ENCODE assay signal across 11 mouse cellular contexts in genomic region chr5:117898055-117898806, GRCm38 (mm10).
DNase-seq lines count a peak whose midpoint lies in the region; ATAC-seq and TF ChIP-seq lines count a peak whose summit lies in the region.
"Had no signal": no experiment of that assay in that cellular context is flagged by ENCODE, and none has a peak within 500 bp of the region (broad histone marks: within the 10 kb centered on the region; RNA-seq: fewer than 3 reads in every experiment).

No protein-coding gene starts in this region.

- no peaks in the 10 kb centered on the region for H3K36me3 ChIP-seq in kidney, postnatal 0 days (ENCODE audit: insufficient read depth, low read length)
- H3K36me3 ChIP-seq in embryonic facial prominence, embryonic 10.5 days (replicated peaks): no peaks in the 10 kb centered on the region
- H3K36me3 ChIP-seq in intestine, embryonic 14.5 days (ENCODE audit: control insufficient read depth, insufficient read depth, low read length): no peaks in the 10 kb centered on the region
- H3K36me3 ChIP-seq in neural tube, embryonic 14.5 days (ENCODE audit: control insufficient read depth, insufficient read depth, low read length): no peaks in the 10 kb centered on the region
- H3K36me3 ChIP-seq: stomach, embryonic 15.5 days had no signal

- H3K27ac ChIP-seq in kidney, postnatal 0 days: no peak overlapping the region
- 0 out of 2 replicates have a peak overlapping the region, but pooled peaks have one; percentile 14 for H3K27ac ChIP-seq in embryonic facial prominence, embryonic 10.5 days (replicated peaks)
- H3K27ac ChIP-seq in intestine, embryonic 14.5 days (ENCODE audit: low read depth): no peak overlapping the region
- no peak overlapping the region for H3K27ac ChIP-seq in neural tube, embryonic 14.5 days (ENCODE audit: low read depth, low read length)
- H3K27ac ChIP-seq: stomach, embryonic 15.5 days had no signal

- 0 out of 2 replicates have a peak overlapping the region, but pooled peaks have one; percentile 1 for H3K4me2 ChIP-seq in kidney, postnatal 0 days (ENCODE audit: low read length)
- no peak overlapping the region for H3K4me2 ChIP-seq in intestine, embryonic 14.5 days (ENCODE audit: low read length)
- H3K4me2 ChIP-seq in neural tube, embryonic 14.5 days (ENCODE audit: low read depth, low read length): no peak overlapping the region
- H3K4me2 ChIP-seq: stomach, embryonic 15.5 days had no signal

- no peaks in the 10 kb centered on the region for H3K9me3 ChIP-seq in kidney, postnatal 0 days (replicated peaks; ENCODE audit: low read length)
- H3K9me3 ChIP-seq in embryonic facial prominence, embryonic 10.5 days: no peaks in the 10 kb centered on the region
- no peaks in the 10 kb centered on the region for H3K9me3 ChIP-seq in intestine, embryonic 14.5 days (ENCODE audit: control insufficient read depth, low read length)
- H3K9me3 ChIP-seq in neural tube, embryonic 14.5 days (ENCODE audit: control insufficient read depth, low read length): no peaks in the 10 kb centered on the region
- H3K9me3 ChIP-seq: stomach, embryonic 15.5 days had no signal

- no peak overlapping the region for H3K4me3 ChIP-seq in kidney, postnatal 0 days (replicated peaks; ENCODE audit: low read depth, low read length)
- H3K4me3 ChIP-seq in embryonic facial prominence, embryonic 10.5 days: no peak overlapping the region
- H3K4me3 ChIP-seq in intestine, embryonic 14.5 days (ENCODE audit: low read depth, low read length): no peak overlapping the region
- H3K4me3 ChIP-seq in neural tube, embryonic 14.5 days (ENCODE audit: low read depth, low read length): no peak overlapping the region
- H3K4me3 ChIP-seq: stomach, embryonic 15.5 days had no signal

- no peak for DNase-seq in kidney, postnatal 0 days (ENCODE audit: low spot score)
- DNase-seq in kidney, adult 8-10 months: no peak
- peak; percentile 47 for DNase-seq in embryonic facial prominence, embryonic 10.5 days (ENCODE audit: low spot score)
- no peak for DNase-seq in intestine, embryonic 14.5 days (ENCODE audit: low spot score)
- DNase-seq in right cerebral cortex, adult 18-20 months: no peak
- DNase-seq in layer of hippocampus, postnatal 14 days (ENCODE audit: low spot score in 2 of 2): no peak
- DNase-seq: cerebellum, postnatal 36 days; gastrocnemius, postnatal 25 days; lung, postnatal 36 days had no signal

- H3K9ac ChIP-seq in kidney, postnatal 0 days (ENCODE audit: low read depth, low read length): 0 out of 2 replicates have a peak overlapping the region, but pooled peaks have one; percentile 3
- H3K9ac ChIP-seq in intestine, embryonic 14.5 days (ENCODE audit: low read length): no peak overlapping the region
- no peak overlapping the region for H3K9ac ChIP-seq in neural tube, embryonic 14.5 days (replicated peaks; ENCODE audit: low read depth, low read length)
- H3K9ac ChIP-seq: stomach, embryonic 15.5 days had no signal

- peak; percentile 66; the same call in 1 of the 2 replicates for ATAC-seq in kidney, postnatal 0 days (replicated peaks; ENCODE audit: low FRiP score, low read depth)
- ATAC-seq in intestine, embryonic 14.5 days (replicated peaks; ENCODE audit: low FRiP score, low TSS enrichment, low read depth): 0 out of 2 replicates have a peak, but pooled peaks have one; percentile 56
- ATAC-seq in neural tube, embryonic 14.5 days (ENCODE audit: low read depth): peak; percentile 41; the same call in 1 of the 2 replicates

- H3K4me1 ChIP-seq in kidney, postnatal 0 days (replicated peaks; ENCODE audit: insufficient read depth, low read length): no peaks in the 10 kb centered on the region; the same call in 1 of the 2 replicates
- peaks cover 35% of the 10 kb centered on the region for H3K4me1 ChIP-seq in embryonic facial prominence, embryonic 10.5 days
- no peaks in the 10 kb centered on the region for H3K4me1 ChIP-seq in intestine, embryonic 14.5 days (replicated peaks; ENCODE audit: control insufficient read depth, insufficient read depth, low read length)
- peaks cover 5% of the 10 kb centered on the region; the same call in 1 of the 2 replicates for H3K4me1 ChIP-seq in neural tube, embryonic 14.5 days (ENCODE audit: control insufficient read depth, insufficient read depth, low read length)
- H3K4me1 ChIP-seq: stomach, embryonic 15.5 days had no signal

- no peaks in the 10 kb centered on the region for H3K27me3 ChIP-seq in kidney, postnatal 0 days (ENCODE audit: insufficient read depth, low read length)
- H3K27me3 ChIP-seq in embryonic facial prominence, embryonic 10.5 days (replicated peaks; ENCODE audit: low read depth, poor library complexity, severe bottlenecking): peaks cover 22% of the 10 kb centered on the region
- no peaks in the 10 kb centered on the region for H3K27me3 ChIP-seq in intestine, embryonic 14.5 days (replicated peaks; ENCODE audit: control insufficient read depth, insufficient read depth, low read length)
- H3K27me3 ChIP-seq in neural tube, embryonic 14.5 days (ENCODE audit: control insufficient read depth, insufficient read depth, low read length): no peaks in the 10 kb centered on the region
- H3K27me3 ChIP-seq: stomach, embryonic 15.5 days had no signal

- no peak for TF ChIP-seq CTCF in kidney, postnatal 0 days (IDR thresholded peaks at IDR 0.05; ENCODE audit: low read depth)

- WGBS in kidney, postnatal 0 days: 20% methylated on average over 9 of the region's 9 CpGs
- WGBS in embryonic facial prominence, embryonic 10.5 days: 8% methylated on average over 9 of the region's 9 CpGs
- 19% methylated on average over 9 of the region's 9 CpGs for WGBS in intestine, embryonic 14.5 days
- 14% methylated on average over 9 of the region's 9 CpGs for WGBS in neural tube, embryonic 14.5 days
